Mouse (Mus musculus) liver, adult 2 months (tissue): ENCODE measurements around the gene Fgfrl1.

Experiments
- CTCF ChIP-seq: fragments of 200-500 bp; IDR thresholded peaks from 2 replicates; pipeline ENCODE4 v1.5.1; 2011; ENCODE audit warnings: low read depth, low read length, control low read depth
- POLR2A ChIP-seq: fragments of 200-500 bp; IDR thresholded peaks from 2 replicates; pipeline ENCODE4 v1.6.1; 2011; ENCODE audit warnings: low read length, control low read depth; ENCODE audit not compliant: insufficient read depth; ENCODE audit errors: extremely low read depth

GRCm38 (mm10) chr5:108689091-108689490 is 3.1 kb upstream of the Fgfrl1 start:
- TF ChIP-seq CTCF (no peak), POLR2A (no peak)
